Mouse (Mus musculus) v-Abl transformed pro-B cells (cell line): ENCODE measurements around the gene Pithd1.

Experiments
- in situ Hi-C, 2 experiments: fragments of 400-800 bp; cut with MboI; formaldehyde crosslinking; loops; one replicate each; pipeline ENCODE4 v1.15.1; 2025; ENCODE audit not compliant: unreplicated experiment in 2 of 2

Pithd1 gene

GRCm38 (mm10) chr4:135963457-135964193, 23.4 kb downstream of the Pithd1 start, which contains the start of gene Gale:
Gale (plus strand) TSS chr4:135963727.
- in situ Hi-C loops, result loop anchor here in 1 of 2 experiments (5.0 kb wide), 1 partner anchor 89 kb away; the partner anchor contains the start of gene Rpl11

GRCm38 (mm10) chr4:135962946-135963345, 24.1 kb downstream of the Pithd1 start:
- in situ Hi-C loops, result loop anchor here in 1 of 2 experiments (5.0 kb wide), 1 partner anchor 89 kb away; the partner anchor contains the start of gene Rpl11

GRCm38 (mm10) chr4:135962198-135962597, 24.9 kb downstream of the Pithd1 start:
- in situ Hi-C loops, result loop anchor here in 1 of 2 experiments (5.0 kb wide), 1 partner anchor 90 kb away; the partner anchor contains the start of gene Rpl11

- in situ Hi-C loops, result loop anchor here in 1 of 2 experiments (5.0 kb wide), 1 partner anchor 91 kb away; the partner anchor contains the start of gene Rpl11
These were observed 25.4 kb downstream of the Pithd1 start for GRCm38 (mm10) chr4:135961709-135962108.

GRCm38 (mm10) chr4:135960717-135961116, 26.3 kb downstream of the Pithd1 start:
- in situ Hi-C loops, result loop anchor here in 1 of 2 experiments (5.0 kb wide), 1 partner anchor 92 kb away; the partner anchor contains the start of gene Rpl11

GRCm38 (mm10) chr4:135958354-135958753, 28.7 kb downstream of the Pithd1 start:
- in situ Hi-C loops, result loop anchor here in 1 of 2 experiments (10.0 kb wide), 1 partner anchor 196 kb away; no protein-coding TSS in a partner anchor

GRCm38 (mm10) chr4:135955886-135956285, 31.2 kb downstream of the Pithd1 start:
- in situ Hi-C loops, result loop anchor here in 1 of 2 experiments (10.0 kb wide), 1 partner anchor 199 kb away; no protein-coding TSS in a partner anchor

GRCm38 (mm10) chr4:135954241-135954640, 32.8 kb downstream of the Pithd1 start:
- in situ Hi-C loops, result loop anchor here (5.0 to 10.0 kb wide), 2 partner anchors 201 to 208 kb away; no protein-coding TSS in a partner anchor

GRCm38 (mm10) chr4:135953179-135953578, 33.9 kb downstream of the Pithd1 start:
- in situ Hi-C loops, result loop anchor here (5.0 to 10.0 kb wide), 2 partner anchors 202 to 209 kb away; no protein-coding TSS in a partner anchor

- in situ Hi-C loops, result loop anchor here (5.0 to 10.0 kb wide), 2 partner anchors 203 to 211 kb away; no protein-coding TSS in a partner anchor
These were observed 35.6 kb downstream of the Pithd1 start for GRCm38 (mm10) chr4:135951505-135951904.

GRCm38 (mm10) chr4:135950365-135950764, 36.7 kb downstream of the Pithd1 start:
- in situ Hi-C loops, result loop anchor here (5.0 to 10.0 kb wide), 2 partner anchors 204 to 212 kb away; no protein-coding TSS in a partner anchor

GRCm38 (mm10) chr4:135949911-135950310, 37.2 kb downstream of the Pithd1 start:
- in situ Hi-C loops, result loop anchor here (5.0 to 25.0 kb wide), 5 partner anchors 102 to 438 kb away; partner anchors contain the start of genes Ifnlr1 (in 1 of the 2) and Rpl11 (in 1 of the 2)

- in situ Hi-C loops, result loop anchor here (5.0 to 25.0 kb wide), 3 partner anchors 103 to 437 kb away; partner anchors contain the start of genes Ifnlr1 (in 1 of the 2) and Rpl11 (in 1 of the 2)
These were observed 37.6 kb downstream of the Pithd1 start for GRCm38 (mm10) chr4:135949475-135949874.

GRCm38 (mm10) chr4:135948142-135948541, 38.9 kb downstream of the Pithd1 start:
- in situ Hi-C loops, result loop anchor here (5.0 to 25.0 kb wide), 3 partner anchors 104 to 436 kb away; partner anchors contain the start of genes Ifnlr1 (in 1 of the 2) and Rpl11 (in 1 of the 2)

GRCm38 (mm10) chr4:135946659-135947301, 40.3 kb downstream of the Pithd1 start:
- in situ Hi-C loops, result loop anchor here (5.0 to 25.0 kb wide), 3 partner anchors 106 to 434 kb away; partner anchors contain the start of genes Ifnlr1 (in 1 of the 2) and Rpl11 (in 1 of the 2)

GRCm38 (mm10) chr4:135946278-135946658, 40.8 kb downstream of the Pithd1 start, which contains the start of gene Hmgcl:
Hmgcl (plus strand) TSS chr4:135946448.
- in situ Hi-C loops, result loop anchor here (5.0 to 25.0 kb wide), 3 partner anchors 106 to 434 kb away; partner anchors contain the start of genes Ifnlr1 (in 1 of the 2) and Rpl11 (in 1 of the 2)

- in situ Hi-C loops, result loop anchor here (5.0 to 25.0 kb wide), 3 partner anchors 107 to 433 kb away; partner anchors contain the start of genes Ifnlr1 (in 1 of the 2) and Rpl11 (in 1 of the 2)
These were observed 41.4 kb downstream of the Pithd1 start for GRCm38 (mm10) chr4:135945706-135946105.

GRCm38 (mm10) chr4:135943389-135943788, 43.7 kb downstream of the Pithd1 start:
- in situ Hi-C loops, result loop anchor here (10.0 to 25.0 kb wide), 2 partner anchors 259 to 431 kb away; partner anchors contain the start of gene Ifnlr1 (in 1 of the 2)

- in situ Hi-C loops, result loop anchor here (10.0 to 25.0 kb wide), 2 partner anchors 257 to 430 kb away; partner anchors contain the start of gene Ifnlr1 (in 1 of the 2)
These were observed 44.9 kb downstream of the Pithd1 start for GRCm38 (mm10) chr4:135942193-135942592.
